Mouse (Mus musculus) megakaryocyte, adult 5-6 weeks (primary cell): ENCODE results near the gene Phactr4. TPM values are rescaled to one million over a fixed set of nuclear protein-coding genes. Genes with fewer than 3 reads are reported as not detected.

Experiments
- ATAC-seq: 2 replicates; pipeline ENCODE4 v1.8.0; 2016; ENCODE audit warnings: mild to moderate bottlenecking, inconsistent platforms; ENCODE audit not compliant: poor library complexity, severe bottlenecking
- total RNA-seq, 2 experiments: library from RNA; stranded (forward) in 1 of 2; stranded (reverse) in 1 of 2; fragments of 153-499, 151-499 nt in 1 of 2; fragments of 221-1000, 200-1000 nt in 1 of 2; gene quantifications; 2 replicates each; pipeline versions ENCODE4 v1.2.3 to v1.2.4; 2015 to 2017

Gene Phactr4
- total RNA-seq, 2 experiments from 2014 or later = 6.6 to 36.3 TPM

DNA sequence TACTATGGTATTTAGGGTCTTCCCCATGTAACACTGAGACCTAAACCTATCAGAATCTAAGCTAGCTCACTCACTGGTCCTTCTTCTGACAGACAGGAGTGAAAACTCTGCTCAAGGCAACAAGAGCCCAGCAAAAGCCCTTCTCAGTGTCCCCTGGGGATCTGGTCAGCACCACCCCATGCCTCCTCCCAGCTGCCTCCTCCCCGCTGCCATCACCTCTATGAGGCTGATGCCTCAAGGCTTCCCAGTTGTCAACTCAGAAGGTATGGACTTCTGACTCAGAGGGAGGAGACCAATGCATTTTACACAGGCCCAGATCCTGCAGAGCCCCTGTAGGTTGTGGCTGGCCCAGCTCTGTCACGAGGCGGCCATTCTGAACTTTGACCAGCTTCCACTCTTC, 80.8 kb downstream of the Phactr4 start:
- ATAC-seq = no peak

DNA sequence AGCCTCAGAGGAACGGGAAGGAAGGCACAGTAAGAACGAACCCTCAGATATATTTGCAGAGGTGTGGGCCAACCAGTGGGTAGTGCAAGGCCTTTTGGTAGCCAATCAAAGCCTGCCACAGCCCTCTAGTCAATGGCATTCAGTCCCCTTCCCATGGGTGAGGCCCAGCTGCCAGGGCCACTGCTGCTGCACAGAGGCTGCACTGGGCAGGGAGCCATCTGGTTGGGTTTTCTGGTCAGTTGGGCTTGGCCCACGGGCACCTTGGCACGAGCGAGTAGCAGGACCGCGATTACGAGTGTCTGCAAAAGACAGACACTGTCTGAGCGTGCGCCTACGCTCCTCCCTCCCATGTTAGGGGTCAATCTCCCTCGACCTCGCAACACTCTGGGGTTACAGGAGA, 83.3 kb downstream of the Phactr4 start:
- no peak for ATAC-seq

DNA sequence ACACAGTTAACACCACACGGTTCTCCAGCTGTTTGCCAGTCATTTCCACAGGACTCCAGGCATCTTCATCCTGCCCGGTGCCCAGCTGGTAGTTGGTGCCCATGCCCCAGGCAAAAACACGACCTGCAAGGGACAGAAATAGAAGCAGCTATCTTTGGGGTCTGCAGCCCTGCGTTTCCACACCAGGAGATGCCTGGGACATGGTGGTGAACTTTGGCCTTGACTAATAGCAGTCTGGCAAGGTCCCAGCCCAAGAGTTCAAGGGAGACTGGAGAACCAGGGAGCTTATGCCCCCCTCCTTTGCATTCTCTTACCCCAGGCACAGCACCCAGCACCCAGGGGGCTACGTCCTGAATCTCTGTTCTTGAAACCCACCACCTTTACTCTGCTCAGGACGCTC, 89.4 kb downstream of the Phactr4 start:
- ATAC-seq = no peak

DNA sequence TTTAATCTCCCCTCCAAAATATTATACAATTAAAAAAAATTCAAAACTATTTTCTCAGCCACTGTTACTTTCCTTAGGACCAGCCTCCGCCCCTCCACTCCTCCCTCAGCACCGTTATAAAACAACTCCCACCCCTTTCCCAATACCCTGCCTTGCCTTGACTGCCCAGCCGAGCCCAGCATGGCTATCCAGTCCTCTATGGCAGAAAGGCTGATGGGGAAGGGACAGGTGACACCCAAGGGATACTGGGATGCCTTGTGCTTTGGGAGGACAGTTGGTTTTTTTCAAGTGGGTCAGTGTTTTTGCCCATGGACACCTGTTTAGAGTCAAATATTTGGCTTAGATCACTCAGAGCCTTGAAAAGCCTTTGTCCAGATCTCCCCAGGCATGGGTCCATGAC, 90.3 kb downstream of the Phactr4 start:
- no peak for ATAC-seq

DNA sequence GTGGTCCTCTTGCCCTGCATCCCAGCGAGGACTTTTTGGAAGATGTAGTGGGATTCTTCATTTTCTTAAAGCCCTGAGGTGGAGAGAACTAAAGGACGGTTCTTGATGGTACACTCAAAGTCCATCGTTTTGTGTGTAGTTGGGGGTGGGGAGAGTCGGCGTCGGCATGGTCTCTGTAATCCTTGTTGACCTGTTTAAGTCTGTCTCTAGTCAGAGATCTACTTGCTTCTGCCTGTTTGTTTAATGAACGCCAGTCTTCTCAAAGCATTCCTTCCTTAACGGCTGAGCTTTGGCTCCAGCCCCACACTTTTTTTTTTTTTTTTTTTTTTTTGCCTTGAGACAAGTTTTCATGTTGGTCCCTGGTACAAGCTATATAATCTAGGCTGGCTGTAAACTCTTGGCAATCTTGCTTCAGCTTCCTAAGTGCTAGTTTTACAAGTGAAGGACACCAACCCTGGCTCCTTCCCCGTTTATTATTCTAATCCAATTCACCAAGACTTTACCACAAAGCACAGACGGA, 92.4 kb downstream of the Phactr4 start:
- peak; percentile 20; the same call in 1 of the 2 replicates for ATAC-seq

DNA sequence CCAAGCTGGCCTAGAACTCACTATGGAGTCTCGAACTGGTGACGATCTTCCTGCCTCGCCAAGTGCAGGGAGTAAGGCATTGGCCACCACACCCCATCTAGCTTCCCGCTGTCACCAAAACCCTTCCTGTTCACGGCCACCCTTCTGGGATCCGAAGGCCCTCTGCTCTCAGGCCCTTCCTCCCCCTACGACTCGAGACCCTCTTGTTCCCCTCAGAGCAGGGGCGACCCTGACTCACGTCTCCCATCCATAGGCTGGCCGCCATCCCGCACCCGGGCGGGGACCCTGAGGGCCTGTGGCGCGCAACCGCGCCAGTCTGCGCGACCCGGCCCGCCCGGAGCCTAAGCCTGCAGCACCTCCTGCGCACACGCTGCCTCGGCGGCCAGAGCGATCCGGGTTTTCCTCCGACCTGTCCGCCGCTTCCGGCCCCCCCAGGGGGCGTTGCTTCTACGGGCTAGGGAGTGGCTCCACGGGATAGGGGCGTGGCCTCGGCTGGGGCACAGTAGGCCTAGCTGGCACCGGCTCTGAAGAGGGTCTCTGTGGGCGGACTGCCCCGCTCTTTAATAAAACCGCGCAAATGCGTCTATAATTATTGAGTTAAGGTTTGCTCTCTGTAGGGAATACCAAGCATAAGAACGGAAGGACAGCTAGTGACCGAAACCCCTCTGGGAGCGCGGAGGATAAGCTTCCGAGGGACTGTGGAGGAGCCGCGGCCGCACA, 93.0 kb downstream of the Phactr4 start, which contains the start of gene Trnau1ap:
Gene Trnau1ap, minus strand, starts transcription at position 424 of the 720 bp plus-strand sequence.
- ATAC-seq = peak; percentile 100

DNA sequence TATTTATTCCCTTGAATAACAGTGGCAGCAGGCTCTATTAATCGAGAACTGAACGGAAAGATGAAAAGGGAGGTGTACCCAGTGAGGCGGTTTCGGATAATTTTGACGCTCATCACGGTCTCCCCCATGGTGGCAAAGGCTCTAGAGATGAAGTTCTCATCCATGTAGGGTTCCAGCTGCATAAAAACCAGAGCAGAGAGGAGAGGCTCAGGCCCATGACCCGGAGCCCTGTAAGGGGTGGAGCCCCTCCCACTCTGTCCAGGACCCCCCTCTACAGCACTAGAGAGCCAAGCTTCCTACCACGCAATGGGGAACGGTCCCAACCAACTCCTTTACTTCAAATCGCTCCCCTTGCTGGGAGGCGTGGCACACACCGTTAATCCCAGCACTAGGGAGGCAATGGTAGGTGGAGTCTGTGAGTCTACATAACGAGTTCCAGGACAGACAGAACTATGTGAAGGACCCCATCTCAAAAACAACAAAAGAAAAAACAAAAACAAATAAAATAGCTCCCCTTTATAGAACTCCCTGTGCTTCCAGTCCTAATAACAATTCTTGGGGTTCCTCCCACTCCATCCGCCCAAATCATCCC, 93.8 kb downstream of the Phactr4 start:
- ATAC-seq = no peak

DNA sequence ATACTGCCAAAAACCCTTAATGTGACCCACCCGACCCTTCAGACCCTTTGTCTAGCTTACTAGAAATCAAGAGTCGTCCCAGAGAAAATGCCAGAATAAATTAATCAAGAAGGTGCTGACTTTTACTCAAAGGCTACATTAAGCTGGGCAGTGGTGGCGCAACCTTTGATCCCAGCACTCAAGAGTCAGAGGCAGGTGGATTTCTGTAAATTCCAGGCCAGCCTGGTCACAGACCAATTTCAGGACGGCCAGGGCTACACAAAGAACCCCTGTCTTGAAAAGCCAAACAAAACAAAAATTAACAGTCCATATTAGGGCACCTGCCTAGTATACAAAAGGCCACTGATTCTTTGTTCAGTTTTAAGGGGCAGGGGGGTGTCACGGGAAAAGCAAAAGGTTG, 95.8 kb downstream of the Phactr4 start:
- ATAC-seq = no peak

DNA sequence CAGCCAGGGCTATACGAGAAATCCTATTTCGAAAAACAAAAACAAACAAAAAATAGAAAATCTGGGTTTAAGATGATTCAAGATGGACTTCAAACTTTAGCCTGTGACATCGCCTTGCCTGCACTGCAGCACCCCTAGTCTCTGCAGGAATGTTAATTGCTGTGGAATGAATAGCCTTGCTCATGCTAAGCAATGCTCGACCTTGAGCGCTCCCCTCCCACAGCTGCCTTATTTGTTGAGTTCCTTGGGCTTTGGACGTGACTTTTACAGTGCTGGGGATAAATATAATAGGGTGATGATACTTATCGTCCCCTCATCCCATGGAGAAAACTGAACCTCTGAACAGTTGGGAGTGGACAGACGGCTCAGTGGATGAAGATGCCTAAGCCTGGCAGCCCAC, 106.6 kb downstream of the Phactr4 start:
- ATAC-seq = no peak

DNA sequence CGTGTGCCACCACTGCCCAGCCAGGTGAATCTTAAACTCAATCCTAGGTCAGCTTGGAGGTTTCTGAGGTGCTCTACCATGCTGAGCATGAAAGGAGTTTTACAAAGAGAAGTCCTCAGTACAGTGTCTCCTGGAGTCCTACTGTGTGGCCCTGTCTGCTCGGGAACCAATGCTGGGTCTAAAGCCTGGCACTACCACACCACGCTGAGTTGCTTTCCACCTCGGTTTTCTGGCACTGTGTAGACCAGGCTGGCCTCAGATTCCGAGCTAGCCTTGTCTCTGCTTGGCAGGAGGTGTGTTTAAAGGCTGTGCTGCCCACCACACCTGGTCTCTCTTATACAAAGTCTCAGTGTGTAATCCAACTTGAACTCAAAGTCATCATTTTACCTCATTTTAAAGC, 109.7 kb downstream of the Phactr4 start:
- ATAC-seq = no peak

DNA sequence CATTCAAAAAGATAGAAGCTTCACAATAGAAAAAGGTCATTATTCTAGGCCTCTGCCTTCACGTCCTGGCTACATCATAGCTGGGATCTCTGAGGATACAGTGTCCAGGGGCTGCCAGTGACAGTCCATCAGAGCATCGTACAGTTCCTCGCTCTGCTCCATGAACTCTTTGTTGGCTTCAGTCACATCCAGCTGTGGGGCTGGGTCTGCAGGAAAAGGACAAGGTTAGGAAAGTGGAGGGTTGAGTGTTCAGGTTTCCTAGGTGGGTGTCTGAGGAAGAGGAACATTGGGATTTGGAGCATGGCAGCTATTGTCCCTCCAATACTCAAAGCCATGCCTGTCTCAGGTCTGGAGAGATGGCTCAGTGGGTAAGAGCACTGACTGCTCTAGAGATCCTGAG, 110.5 kb downstream of the Phactr4 start:
- no peak for ATAC-seq

DNA sequence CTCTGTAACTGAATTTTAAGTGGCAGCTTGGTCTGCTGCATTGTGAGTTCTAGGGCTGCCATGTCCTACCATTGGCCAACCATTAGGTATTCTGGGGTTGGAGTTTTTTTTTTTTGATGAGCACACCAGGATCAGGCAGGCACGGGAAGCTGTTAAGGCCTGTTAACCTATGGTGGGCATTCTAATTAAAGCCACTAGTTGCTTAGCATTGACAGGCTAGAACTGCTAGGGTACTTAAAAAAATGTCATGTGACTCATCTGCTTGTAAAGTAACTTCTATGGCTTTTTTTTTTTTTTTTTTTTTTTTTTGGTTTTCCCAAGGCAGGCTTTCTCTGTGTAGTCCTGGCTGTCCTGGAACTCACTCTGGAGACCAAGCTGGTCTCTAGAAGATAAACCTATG, 111.1 kb downstream of the Phactr4 start:
- ATAC-seq = no peak

DNA sequence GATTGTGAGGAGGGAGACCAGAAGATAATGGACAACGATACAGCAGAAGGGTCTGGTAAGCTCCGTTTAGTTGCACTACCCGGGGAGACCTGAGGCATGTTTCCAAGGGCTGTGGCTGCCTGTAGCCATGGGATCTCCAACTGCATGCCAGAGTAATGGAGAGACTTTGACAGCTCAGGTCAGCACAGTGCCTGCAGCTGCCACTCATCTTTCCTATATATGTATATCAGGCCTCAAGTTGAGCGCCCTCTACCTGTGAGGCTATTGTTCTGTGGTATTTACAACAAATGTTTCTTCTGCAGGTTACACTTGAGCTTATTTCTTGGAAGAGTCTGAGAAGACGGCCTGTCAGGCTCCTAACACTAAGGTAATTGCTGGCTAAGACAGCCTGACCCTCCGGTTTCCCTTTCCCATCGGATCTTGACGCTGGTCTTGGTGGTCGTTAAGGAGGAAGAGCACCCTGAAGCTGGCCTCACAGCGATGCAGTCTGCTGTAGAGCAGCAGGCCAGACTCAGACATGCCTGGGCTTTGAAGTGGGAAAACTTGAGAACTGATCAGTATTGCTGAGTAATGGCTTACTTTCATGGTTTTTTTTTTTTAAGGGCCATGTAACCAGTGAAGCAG, 112.3 kb downstream of the Phactr4 start:
- ATAC-seq = peak; percentile 55

DNA sequence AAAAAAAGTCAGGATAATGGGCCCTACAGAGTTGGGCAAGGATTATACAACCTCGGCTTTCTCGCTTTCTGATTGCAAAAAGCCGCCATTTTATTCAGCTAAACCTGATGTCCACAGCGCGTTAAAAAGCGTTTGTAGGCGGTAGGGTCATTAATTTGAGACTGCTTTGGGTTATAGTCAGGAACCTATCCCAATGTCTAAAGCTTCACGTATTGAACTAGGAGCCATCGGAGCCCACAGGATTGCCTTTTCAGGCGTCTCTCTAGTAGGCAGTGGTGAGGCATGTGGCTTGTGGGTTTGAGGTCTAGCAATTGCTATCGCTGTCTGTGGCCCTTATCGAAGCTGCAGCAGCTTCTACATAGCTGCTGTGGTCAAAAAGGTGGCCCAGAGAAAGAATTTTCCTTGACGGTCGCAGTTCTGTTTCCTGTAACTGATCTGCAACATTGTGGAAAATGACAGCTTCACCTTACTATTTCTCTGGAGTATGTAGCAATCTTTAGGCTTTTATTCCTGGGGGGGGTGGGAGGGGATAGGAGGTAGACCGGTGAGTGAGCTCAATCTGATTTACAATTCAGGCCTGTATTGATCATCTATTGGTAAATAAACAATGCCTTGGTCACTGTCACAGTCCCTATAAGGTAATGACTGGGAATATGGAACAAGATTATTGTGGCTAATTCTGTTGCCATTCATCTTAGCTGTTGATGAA, 113.0 kb downstream of the Phactr4 start:
- peak; percentile 27; the same call in 1 of the 2 replicates for ATAC-seq

DNA sequence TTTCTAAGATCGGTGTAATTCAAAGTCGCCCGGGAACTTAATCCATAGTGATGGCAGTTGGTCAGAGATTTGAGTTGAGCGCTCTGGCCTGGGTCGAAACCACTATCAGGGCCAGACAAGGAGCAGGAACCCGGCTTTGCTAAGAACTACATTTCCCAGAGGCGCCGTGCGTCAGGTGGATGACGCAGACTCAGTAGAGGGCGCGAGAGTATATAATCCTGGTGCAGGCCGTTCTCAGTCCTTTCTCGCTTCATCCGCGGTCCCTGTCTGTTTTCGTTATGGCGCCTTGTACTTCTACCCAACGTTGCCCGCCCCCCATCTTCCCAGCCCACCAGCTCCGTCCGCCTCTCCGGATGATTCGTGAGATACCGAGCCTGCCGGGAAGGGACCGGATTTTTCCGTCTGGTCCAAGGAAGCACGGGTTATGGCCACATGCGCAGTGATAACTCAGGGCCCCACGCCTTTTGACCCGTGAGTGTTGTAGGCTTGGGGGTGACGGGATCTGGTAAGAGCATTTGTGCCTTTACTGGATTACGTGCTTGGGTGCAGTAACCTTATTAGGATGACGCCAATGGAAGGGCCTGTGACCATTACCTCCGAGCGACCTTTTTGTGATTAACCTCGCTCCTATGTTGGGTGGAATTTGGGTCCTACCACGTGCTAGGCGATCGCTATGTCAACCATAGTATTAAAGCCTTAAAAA, 113.7 kb downstream of the Phactr4 start:
- peak; percentile 92 for ATAC-seq

DNA sequence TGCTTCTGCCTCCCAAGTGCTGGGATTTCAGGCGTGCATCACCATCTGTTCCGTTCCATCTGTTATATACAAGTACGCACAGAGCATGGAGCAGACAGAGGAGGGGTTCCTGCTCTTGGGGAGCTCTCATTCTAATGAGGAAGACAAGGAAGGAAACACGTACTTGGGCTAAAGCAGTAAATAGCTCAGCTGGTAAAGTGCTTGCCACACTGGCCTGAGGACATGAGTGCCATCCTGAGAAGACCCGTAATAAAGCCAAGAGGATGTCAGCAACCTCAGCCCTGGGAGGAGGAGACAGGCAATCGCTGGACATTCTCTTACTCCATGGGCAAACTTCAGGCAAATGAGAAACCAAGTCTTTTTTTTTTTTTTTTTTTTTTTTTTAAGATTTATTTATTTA, 116.3 kb downstream of the Phactr4 start:
- peak; percentile 9; the same call in 1 of the 2 replicates for ATAC-seq

Other genes with a start within 250 kb of the Phactr4 start
- 32.4 and 32.9 TPM in 2 replicates for gene Ythdf2, start 210.2 kb downstream of the Phactr4 start, total RNA-seq (2015)
- 35.0 and 42.0 TPM in 2 replicates for gene Ythdf2, start 210.2 kb downstream of the Phactr4 start, total RNA-seq (2017)
- gene Gmeb1, start 160.9 kb downstream of the Phactr4 start, total RNA-seq (2015) = 17.9 and 21.6 TPM in 2 replicates
- 29.0 and 29.5 TPM in 2 replicates for gene Gmeb1, start 160.9 kb downstream of the Phactr4 start, total RNA-seq (2017)
- 40.8 and 41.2 TPM in 2 replicates for gene Taf12, start 148.1 kb downstream of the Phactr4 start, total RNA-seq (2015)
- gene Taf12, start 148.1 kb downstream of the Phactr4 start, total RNA-seq (2017) = 49.0 and 74.5 TPM in 2 replicates
- not detected in 2 replicates for gene Rab42, start 119.1 kb downstream of the Phactr4 start, total RNA-seq (2015)
- not detected in 2 replicates for gene Rab42, start 119.1 kb downstream of the Phactr4 start, total RNA-seq (2017)
- 25.3 and 32.6 TPM in 2 replicates for gene Trnau1ap, start 93.0 kb downstream of the Phactr4 start, total RNA-seq (2015)
- 22.6 and 25.7 TPM in 2 replicates for gene Trnau1ap, start 93.0 kb downstream of the Phactr4 start, total RNA-seq (2017)
- 14.0 TPM in 2 replicates for gene Rcc1, start 68.9 kb downstream of the Phactr4 start, total RNA-seq (2015)
- 20.4 and 21.0 TPM in 2 replicates for gene Rcc1, start 68.9 kb downstream of the Phactr4 start, total RNA-seq (2017)
- 9.0 and 11.4 TPM in 2 replicates for gene Med18, start 41.4 kb upstream of the Phactr4 start, total RNA-seq (2015)
- gene Med18, start 41.4 kb upstream of the Phactr4 start, total RNA-seq (2017) = 7.7 and 12.5 TPM in 2 replicates
- gene Sesn2, start 88.0 kb upstream of the Phactr4 start, total RNA-seq (2015) = 7.4 TPM in 2 replicates
- gene Sesn2, start 88.0 kb upstream of the Phactr4 start, total RNA-seq (2017) = 5.2 and 5.6 TPM in 2 replicates
- gene Atpif1, start 111.2 kb upstream of the Phactr4 start, total RNA-seq (2015) = 240 and 279 TPM in 2 replicates
- 502 and 628 TPM in 2 replicates for gene Atpif1, start 111.2 kb upstream of the Phactr4 start, total RNA-seq (2017)
- gene Dnajc8, start 113.1 kb upstream of the Phactr4 start, total RNA-seq (2015) = 113 and 122 TPM in 2 replicates
- 368 and 380 TPM in 2 replicates for gene Dnajc8, start 113.1 kb upstream of the Phactr4 start, total RNA-seq (2017)
- 19.6 and 20.6 TPM in 2 replicates for gene Ptafr, start 141.6 kb upstream of the Phactr4 start, total RNA-seq (2015)
- 38.9 and 40.8 TPM in 2 replicates for gene Ptafr, start 141.6 kb upstream of the Phactr4 start, total RNA-seq (2017)
- gene Eya3, start 216.5 kb upstream of the Phactr4 start, total RNA-seq (2015) = 49.3 and 52.8 TPM in 2 replicates
- gene Eya3, start 216.5 kb upstream of the Phactr4 start, total RNA-seq (2017) = 23.5 and 31.7 TPM in 2 replicates